Mouse (Mus musculus): Measurements from ENCODE around the gene Bicd2.
"Not testable (repeated sequence)": the region's sequence is repeated elsewhere in the genome, so short reads cannot be mapped to it uniquely, and the experiment has no call there.

Bicd2 gene

DNA sequence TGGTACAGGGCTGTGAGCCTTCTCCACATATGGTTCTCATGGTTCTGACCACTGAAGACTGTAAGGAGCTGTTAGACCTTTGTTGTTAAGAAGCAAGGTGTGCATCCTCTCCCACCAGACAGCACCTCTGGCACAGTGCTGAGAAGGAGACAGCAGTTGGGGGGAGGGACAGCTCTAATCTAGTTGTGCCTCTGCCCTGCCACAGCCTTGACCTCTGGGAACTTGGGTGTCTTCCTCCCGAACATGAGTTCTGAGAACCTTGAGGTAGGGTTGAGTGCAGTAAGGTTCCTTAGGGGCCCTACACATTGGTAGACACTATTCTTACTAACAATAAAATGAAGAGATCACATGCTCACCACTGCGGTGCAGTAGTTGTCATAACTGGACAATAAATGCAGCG lies 16.8 kb downstream of the Bicd2 start:
- no peak for DNase-seq (ENCODE audit: low read depth in 2 of 2, low spot score in 2 of 2)

DNA sequence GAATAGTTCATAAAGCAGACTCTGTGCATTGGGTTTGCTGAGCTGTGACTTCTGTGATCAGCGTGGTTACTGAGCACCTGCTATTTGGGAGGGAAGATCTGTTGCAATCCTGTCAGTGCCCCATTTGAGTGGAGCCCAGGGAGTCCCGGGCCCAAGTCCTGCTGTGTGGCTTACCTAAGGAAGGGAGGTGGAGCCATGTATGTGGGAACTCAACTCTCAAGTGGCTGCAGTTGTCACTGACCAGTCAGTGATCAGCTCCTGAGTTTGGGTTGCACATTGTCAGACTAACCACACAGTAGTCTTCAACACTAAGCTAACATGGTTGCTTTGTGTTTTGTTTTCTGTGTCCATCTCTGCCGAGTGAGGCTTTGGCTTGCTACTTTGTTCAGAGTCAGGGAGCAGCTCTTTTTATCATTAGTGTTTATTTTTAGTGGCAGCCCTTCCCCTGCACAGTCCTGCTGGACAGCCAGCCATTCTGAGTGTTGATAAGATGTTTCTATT lies 19.6 kb downstream of the Bicd2 start:
- no peak for DNase-seq (ENCODE audit: low read depth in 2 of 2, low spot score in 2 of 2)

DNA sequence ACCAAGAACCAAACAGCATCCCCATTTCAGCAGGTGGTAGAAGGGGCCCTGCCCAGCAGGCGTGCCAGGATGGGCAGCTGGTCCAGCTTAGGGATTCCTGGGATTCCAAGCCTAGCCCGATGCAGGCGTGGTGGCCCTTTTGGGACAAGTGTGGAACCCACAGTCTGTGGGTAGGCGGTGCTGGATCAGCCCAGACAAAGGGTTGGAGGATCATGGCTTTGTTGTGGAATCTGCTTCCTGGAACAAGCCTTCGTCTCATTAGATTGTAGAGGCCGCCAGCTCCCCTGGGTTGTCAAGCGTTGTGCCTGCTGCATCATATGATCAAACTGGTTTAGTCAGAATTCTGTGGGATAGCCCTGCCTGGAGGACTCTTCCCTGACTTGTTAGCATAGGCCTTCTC lies 21.0 kb downstream of the Bicd2 start:
- no peak for DNase-seq (ENCODE audit: low read depth in 2 of 2, low spot score in 2 of 2)

DNA sequence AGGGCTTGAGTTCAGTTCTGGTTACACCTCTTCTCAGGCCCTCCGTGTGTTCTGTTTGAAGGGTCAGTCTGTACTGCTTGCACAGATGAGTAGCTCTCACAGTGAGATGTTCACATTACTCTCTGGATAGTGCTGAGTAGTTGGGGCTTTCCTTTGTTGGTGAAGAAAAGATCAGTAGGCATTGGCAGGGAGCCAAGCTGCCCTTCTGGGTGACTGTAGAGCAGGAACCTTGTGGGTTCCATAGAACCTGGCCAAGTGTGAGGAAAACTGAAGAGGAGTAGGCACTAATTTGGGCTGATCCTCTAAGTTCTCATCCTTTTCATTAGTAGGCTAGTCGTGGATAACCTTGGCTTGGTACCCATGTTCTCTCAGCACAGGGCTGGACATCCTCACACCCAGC lies 21.4 kb downstream of the Bicd2 start:
- no peak for DNase-seq (ENCODE audit: low read depth in 2 of 2, low spot score in 2 of 2)

GRCm38 (mm10) chr13:49364716-49365115 lies 23.3 kb downstream of the Bicd2 start:
- DNase-seq (ENCODE audit: low read depth in 2 of 2, low spot score in 2 of 2) = no peak

GRCm38 (mm10) chr13:49367657-49368440 lies 26.5 kb downstream of the Bicd2 start:
- no peak for DNase-seq (ENCODE audit: low read depth in 2 of 2, low spot score in 2 of 2)

GRCm38 (mm10) chr13:49369404-49369803 lies 28.0 kb downstream of the Bicd2 start:
- DNase-seq (ENCODE audit: low read depth in 2 of 2, low spot score in 2 of 2) = no peak

DNA sequence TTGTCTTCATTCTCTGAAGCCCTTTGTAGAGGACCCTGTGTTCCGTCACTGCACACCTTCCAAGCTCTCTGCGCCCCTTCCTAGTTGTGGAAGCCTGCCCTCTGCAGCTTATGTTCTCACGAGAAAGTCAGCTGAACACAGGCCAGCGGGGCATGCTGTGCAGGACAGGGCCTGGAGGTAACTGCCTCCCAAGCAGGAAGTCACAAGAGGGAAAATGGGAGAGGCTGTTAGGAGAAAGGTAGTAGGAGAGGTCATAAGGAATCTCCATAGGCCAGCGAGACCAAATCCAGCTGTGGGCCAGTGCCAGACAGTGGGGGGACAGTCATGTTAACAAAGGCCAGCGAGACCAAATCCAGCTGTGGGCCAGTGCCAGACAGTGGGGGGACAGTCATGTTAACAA lies 28.8 kb downstream of the Bicd2 start:
- not testable (repeated sequence) for DNase-seq (ENCODE audit: low read depth in 2 of 2, low spot score in 2 of 2)

GRCm38 (mm10) chr13:49370916-49371315 lies 29.5 kb downstream of the Bicd2 start:
- DNase-seq (ENCODE audit: low read depth in 2 of 2, low spot score in 2 of 2) = not testable (repeated sequence)

DNA sequence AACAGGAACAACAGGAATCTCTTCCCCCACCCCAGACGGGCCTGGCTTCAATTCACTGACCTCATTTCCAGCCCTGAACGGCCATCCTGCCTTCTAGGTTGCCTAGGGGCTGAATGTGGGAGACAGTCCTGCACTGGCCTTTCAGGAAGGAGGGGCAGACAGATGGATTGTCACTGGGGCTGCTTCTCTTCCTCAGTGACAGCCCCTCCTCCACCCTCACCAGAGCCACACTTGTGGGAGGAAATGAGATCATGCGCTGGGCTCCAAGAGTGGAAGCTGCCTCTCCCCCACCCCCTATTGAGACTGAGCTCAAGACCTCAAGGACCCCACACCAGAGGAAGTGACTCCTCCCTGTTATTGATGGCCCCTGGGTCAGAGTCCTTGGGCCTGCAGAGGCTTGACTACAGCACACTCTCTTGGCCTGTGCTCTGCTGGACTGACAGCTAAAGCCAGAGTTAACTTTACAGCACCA lies 30.1 kb downstream of the Bicd2 start:
- peak in 1 of 2 experiments; percentile 35 for DNase-seq (ENCODE audit: low read depth in 2 of 2, low spot score in 2 of 2)

GRCm38 (mm10) chr13:49372370-49373060 lies 31.1 kb downstream of the Bicd2 start:
- DNase-seq (ENCODE audit: low read depth in 2 of 2, low spot score in 2 of 2) = no peak

DNA sequence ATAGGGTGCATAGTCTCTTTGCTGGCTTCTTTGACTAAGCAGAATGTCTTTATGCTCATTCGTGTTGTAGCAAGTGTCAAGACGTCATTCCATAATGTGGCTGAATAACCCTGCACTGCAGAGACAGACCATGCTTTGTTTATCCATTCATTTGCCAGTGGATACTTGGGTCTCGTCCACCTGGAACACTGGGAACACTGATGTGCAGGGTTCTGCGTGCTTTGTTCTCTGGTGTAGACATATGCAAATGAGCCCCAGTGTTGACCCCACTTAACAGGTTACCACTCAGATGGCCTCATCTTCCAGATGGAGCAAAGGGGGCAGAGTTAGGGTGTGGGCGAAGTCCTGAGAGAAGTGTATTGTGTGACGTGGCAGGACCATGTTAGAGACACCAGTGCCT lies 32.9 kb downstream of the Bicd2 start:
- DNase-seq (ENCODE audit: low read depth in 2 of 2, low spot score in 2 of 2) = no peak

- DNase-seq (ENCODE audit: low read depth in 2 of 2, low spot score in 2 of 2) = no peak
Measured at GRCm38 (mm10) chr13:49374730-49375129, 33.3 kb downstream of the Bicd2 start.

GRCm38 (mm10) chr13:49377608-49378007 lies 36.2 kb downstream of the Bicd2 start:
- DNase-seq (ENCODE audit: low read depth in 2 of 2, low spot score in 2 of 2) = no peak

- DNase-seq (ENCODE audit: low read depth in 2 of 2, low spot score in 2 of 2) = no peak
Measured at GRCm38 (mm10) chr13:49379301-49379700, 37.9 kb downstream of the Bicd2 start.

- peak; percentile 69 to 80 for DNase-seq (ENCODE audit: low read depth in 2 of 2, low spot score in 2 of 2)
Measured at GRCm38 (mm10) chr13:49381230-49381629, 39.8 kb downstream of the Bicd2 start.

DNA sequence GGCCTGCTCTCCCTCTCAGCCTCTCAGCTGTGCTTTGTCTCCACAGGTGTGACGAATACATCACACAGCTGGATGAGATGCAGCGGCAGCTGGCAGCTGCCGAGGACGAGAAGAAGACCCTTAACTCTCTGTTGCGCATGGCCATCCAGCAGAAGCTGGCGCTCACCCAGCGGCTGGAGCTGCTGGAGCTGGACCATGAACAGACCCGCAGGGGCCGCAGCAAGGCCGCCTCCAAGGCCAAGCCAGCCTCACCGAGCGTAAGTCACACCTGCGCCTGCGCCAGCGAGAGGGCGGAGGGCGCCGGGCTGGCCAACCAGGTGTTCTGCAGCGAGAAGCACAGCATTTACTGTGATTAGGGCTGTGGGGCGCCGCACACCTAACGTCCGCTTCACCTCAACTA lies 41.6 kb downstream of the Bicd2 start:
- no peak for DNase-seq (ENCODE audit: low read depth in 2 of 2, low spot score in 2 of 2)

GRCm38 (mm10) chr13:49384751-49385463 lies 43.5 kb downstream of the Bicd2 start:
- no peak for DNase-seq (ENCODE audit: low read depth in 2 of 2, low spot score in 2 of 2)

DNA sequence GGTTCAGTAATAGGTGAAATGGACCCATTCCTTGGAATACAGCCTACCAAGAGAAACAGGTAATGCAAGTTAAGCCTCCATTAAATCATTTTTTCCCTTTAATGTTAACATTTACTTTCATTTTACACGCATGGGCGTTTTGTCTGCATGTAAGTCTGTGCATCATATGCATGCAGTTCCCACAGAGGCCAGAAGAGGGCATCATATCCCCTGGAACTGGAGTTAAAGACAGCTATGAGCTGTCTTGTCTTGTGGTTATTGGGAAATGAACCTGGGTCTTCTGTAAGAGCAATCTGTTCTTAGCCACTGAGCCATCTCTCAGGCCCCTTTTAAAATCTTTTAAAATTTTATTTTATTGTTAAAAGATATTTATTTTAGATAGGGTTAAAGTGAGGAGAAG lies 50.0 kb downstream of the Bicd2 start:
- peak in 1 of 2 experiments; percentile 19 for DNase-seq (ENCODE audit: low read depth in 2 of 2, low spot score in 2 of 2)

GRCm38 (mm10) chr13:49393579-49393978 lies 52.2 kb downstream of the Bicd2 start:
- DNase-seq (ENCODE audit: low read depth in 2 of 2, low spot score in 2 of 2) = no peak

GRCm38 (mm10) chr13:49394886-49395447 lies 53.6 kb downstream of the Bicd2 start:
- no peak for DNase-seq (ENCODE audit: low read depth in 2 of 2, low spot score in 2 of 2)
